Mouse (Mus musculus) kidney, adult 2 months (tissue): ENCODE measurements around the gene Mei1. TPM values are rescaled to one million over a fixed set of nuclear protein-coding genes. Genes with fewer than 3 reads are reported as not detected.

ENCODE experiments used
- DNase-seq: peaks from one replicate; pipeline ENCODE4 v3.0.0; 2021
- H3K27ac ChIP-seq: fragments of 200-500 bp; 2 replicates; pipeline ENCODE4 v1.5.1; 2012; ENCODE audit warnings: low read depth, low read length, control low read depth, inconsistent platforms; ENCODE audit not compliant: insufficient read depth
- H3K27me3 ChIP-seq: fragments of 200-500 bp; replicated peaks from 2 replicates; pipeline ENCODE4 v1.6.1; 2012; ENCODE audit warnings: mild to moderate bottlenecking, moderate library complexity, low read length, inconsistent platforms; ENCODE audit not compliant: control insufficient read depth, insufficient read depth
- H3K36me3 ChIP-seq: fragments of 200-500 bp; 2 replicates; pipeline ENCODE4 v1.6.1; 2012; ENCODE audit warnings: mild to moderate bottlenecking, moderate library complexity, low read length, inconsistent platforms; ENCODE audit not compliant: control insufficient read depth, insufficient read depth
- H3K4me1 ChIP-seq: fragments of 200-500 bp; 2 replicates; pipeline ENCODE4 v1.6.1; 2011; ENCODE audit warnings: low read length; ENCODE audit not compliant: control insufficient read depth, insufficient read depth
- H3K4me3 ChIP-seq: fragments of 200-500 bp; 2 replicates; pipeline ENCODE4 v1.5.1; 2011; ENCODE audit warnings: mild to moderate bottlenecking, low read depth, low read length, control low read depth; ENCODE audit not compliant: insufficient read depth
- CTCF ChIP-seq: fragments of 200-500 bp; conservative IDR thresholded peaks from 2 replicates; pipeline ENCODE4 v1.5.1; 2011; ENCODE audit warnings: low read depth, mild to moderate bottlenecking, control low read depth, low read length, moderate library complexity, mixed read lengths; ENCODE audit not compliant: insufficient read depth, insufficient read length
- POLR2A ChIP-seq: fragments of 200-500 bp; IDR thresholded peaks from one replicate; pipeline ENCODE4 v1.6.1; 2011; ENCODE audit warnings: low read depth, low read length, control low read depth
- WGBS: fragments of 180-500 bp; shearing (Covaris S2); methylation state at CpG from one replicate; pipeline ENCODE4 v1.1.7; 2018; 5-methylcytosine and 5-hydroxymethylcytosine counted together
- polyA plus RNA-seq: library from polyadenylated mRNA; depleted of rRNA; stranded (reverse); fragments of >200 nt; gene quantifications from 2 replicates; pipeline ENCODE4 v1.2.3, GENCODE M21; 2012

The Mei1 gene
- polyA plus RNA-seq, 1 experiment = not detected

DNA sequence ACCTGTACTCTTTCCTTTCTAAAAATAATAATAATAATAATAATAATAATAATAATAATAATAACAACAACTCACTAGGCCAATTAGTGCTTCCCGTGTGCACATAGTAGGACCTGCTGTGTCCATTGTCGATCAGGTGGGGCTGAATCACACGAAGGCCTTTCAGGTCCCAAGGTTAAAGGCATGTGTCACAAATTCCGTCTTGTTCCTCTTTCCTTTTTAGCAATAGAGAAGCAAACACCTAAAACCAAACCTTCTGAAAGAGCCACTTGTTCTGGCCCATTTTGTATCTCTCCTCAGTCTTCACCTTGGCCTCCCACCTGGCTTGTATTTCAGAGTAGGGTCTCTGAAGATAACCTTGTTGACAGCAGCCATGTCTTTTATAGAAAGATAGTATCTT lies 81.4 kb downstream of the Mei1 start:
- Histone ChIP-seq H3K4me3 (no peak overlapping the region), H3K4me1 (peaks cover 21% of the 10 kb centered on the region; the same call in 1 of the 2 replicates), H3K36me3 (no peaks in the 10 kb centered on the region), H3K27ac (no peak overlapping the region), H3K27me3 (no peaks in the 10 kb centered on the region)
- 89% methylated on average over 4 of the region's 4 CpGs for WGBS
- TF ChIP-seq POLR2A (no peak), CTCF (no peak)
- no peak for DNase-seq

- TF ChIP-seq CTCF = no peak
- no peak for TF ChIP-seq POLR2A
These were observed 82.2 kb downstream of the Mei1 start for GRCm38 (mm10) chr15:82152022-82152421.

DNA sequence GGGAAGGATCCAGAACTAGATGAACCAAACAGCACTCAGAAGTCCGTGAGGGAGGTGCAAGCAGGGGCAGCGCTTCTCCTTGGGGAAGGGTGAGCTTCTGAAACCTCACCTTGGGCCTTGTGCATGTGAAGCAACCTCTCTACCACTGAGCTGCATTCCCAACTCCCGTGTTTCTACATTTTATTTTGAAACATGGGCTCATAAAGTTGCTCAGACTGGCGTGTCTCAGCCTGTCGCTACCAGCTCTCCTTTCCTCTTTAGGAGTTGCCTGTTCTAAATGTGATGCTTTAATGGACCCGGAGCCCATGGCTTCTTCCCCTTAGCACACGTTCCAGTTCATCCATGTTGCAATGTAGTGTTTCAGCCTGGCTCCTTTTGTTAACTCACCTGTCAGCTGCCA lies 82.6 kb downstream of the Mei1 start:
- H3K27me3 ChIP-seq = no peaks in the 10 kb centered on the region
- no peak overlapping the region for H3K27ac ChIP-seq
- WGBS = 66% methylated on average over 7 of the region's 7 CpGs
- H3K4me3 ChIP-seq = no peak overlapping the region
- no peak for TF ChIP-seq CTCF
- TF ChIP-seq POLR2A = no peak
- H3K4me1 ChIP-seq = peaks cover 20% of the 10 kb centered on the region; the same call in 1 of the 2 replicates
- no peak for DNase-seq
- H3K36me3 ChIP-seq = no peaks in the 10 kb centered on the region

More at GRCm38 (mm10) chr15:82152022-82152421, 82.2 kb downstream of the Mei1 start:
- 78% methylated on average over 12 of the region's 12 CpGs for WGBS
- Histone ChIP-seq H3K4me1 (peaks cover 20% of the 10 kb centered on the region; the same call in 1 of the 2 replicates), H3K36me3 (no peaks in the 10 kb centered on the region), H3K27me3 (no peaks in the 10 kb centered on the region), H3K4me3 (no peak overlapping the region), H3K27ac (no peak overlapping the region)
- DNase-seq = no peak

GRCm38 (mm10) chr15:82156298-82156697 lies 86.5 kb downstream of the Mei1 start:
- Histone ChIP-seq H3K27ac (no peak overlapping the region), H3K36me3 (no peaks in the 10 kb centered on the region), H3K27me3 (no peaks in the 10 kb centered on the region), H3K4me3 (no peak overlapping the region), H3K4me1 (peaks cover 19% of the 10 kb centered on the region)
- peak; percentile 19 for DNase-seq
- 72% methylated on average over 6 of the region's 6 CpGs for WGBS
- no peak for TF ChIP-seq POLR2A
- no peak for TF ChIP-seq CTCF

DNA sequence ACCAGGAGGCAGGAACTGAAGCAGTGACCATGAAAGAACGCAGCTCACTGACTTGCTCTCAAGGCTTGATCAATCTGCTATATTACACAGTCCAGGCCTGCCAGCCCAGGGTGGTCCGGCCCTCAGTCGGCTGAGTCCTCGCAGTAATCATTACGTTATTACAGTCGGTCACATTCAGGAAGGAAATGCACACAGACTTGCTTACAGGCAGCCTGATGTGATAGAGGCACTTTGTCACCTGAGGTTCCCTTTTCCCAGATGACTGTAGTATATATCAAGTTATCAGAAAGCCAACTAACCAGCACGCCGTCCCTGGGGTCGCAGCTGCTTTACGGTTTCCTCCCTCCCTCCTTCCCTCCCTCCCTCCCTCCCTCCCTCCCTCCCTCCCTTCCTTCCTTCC lies 87.1 kb downstream of the Mei1 start:
- Histone ChIP-seq H3K4me3 (no peak overlapping the region), H3K36me3 (no peaks in the 10 kb centered on the region), H3K27ac (no peak overlapping the region), H3K27me3 (no peaks in the 10 kb centered on the region), H3K4me1 (peaks cover 21% of the 10 kb centered on the region)
- no peak for DNase-seq
- TF ChIP-seq POLR2A = no peak
- no peak for TF ChIP-seq CTCF
- 59% methylated on average over 10 of the region's 10 CpGs for WGBS

DNA sequence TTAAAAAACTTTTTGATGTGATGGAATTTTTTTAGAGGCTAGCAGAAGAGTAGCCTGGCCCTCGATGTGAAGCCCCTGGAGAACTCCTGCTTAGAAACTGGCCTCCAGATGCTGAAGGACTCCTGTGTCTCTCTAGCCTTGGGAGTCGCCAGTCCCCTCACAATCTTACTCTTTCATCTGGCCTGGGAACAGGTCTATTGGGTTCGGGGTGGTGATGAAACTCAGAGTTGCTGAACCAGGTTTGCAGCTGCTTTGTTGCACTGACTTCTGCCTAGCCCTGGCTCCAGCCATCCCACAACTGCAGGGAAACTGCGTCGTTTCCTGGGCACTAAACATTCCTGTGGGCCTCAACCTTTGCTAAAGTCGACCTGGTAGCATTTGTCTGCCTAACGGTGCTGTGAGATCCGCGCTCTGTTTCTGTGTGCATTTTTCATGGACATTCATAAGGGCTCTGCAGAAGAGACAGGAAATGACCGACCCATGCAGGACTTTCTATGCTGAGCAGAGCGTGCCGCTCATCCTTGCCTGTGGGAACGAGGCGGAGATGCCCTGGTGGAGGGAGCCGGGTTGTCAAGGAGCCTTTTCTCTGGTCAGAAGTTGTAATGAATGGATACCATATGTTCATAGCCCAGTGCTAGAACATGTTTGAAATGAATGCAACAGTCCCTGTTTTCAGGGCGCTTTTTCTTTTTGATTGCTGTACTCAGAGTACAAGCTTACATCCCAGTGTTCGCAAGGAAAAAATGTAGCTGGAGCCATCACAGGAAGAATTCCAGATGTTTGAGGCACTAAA lies 88.6 kb downstream of the Mei1 start:
- Histone ChIP-seq H3K27me3 (no peaks in the 10 kb centered on the region), H3K4me1 (peaks cover 19% of the 10 kb centered on the region), H3K36me3 (no peaks in the 10 kb centered on the region), H3K27ac (no peak overlapping the region), H3K4me3 (no peak overlapping the region)
- TF ChIP-seq POLR2A = no peak
- TF ChIP-seq CTCF = no peak
- WGBS = 51% methylated on average over 17 of the region's 17 CpGs
- DNase-seq = no peak

DNA sequence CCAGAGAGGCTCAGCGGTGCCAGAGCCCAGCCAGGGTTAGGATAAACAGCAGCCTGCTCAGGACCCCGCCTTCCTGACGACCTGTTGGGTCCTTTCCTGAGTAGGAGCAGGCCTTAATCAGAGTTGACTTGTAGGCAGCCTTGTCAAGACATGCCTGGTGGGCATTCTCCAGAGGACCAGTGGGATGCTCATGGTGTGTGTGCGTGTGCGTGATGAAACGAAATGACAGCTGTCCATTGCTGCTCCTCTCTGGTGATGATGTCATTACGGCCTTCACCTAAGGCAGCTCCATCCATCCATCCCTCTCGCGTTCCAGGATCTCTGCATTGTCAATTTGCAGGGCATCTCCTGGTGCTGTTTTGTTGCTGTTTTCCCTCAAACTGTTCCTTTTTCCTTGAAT lies 89.7 kb downstream of the Mei1 start:
- H3K4me1 ChIP-seq = peaks cover 21% of the 10 kb centered on the region
- 91% methylated on average over 9 of the region's 9 CpGs for WGBS
- no peak for DNase-seq
- H3K36me3 ChIP-seq = no peaks in the 10 kb centered on the region
- H3K27ac ChIP-seq = no peak overlapping the region
- no peak overlapping the region for H3K4me3 ChIP-seq
- TF ChIP-seq POLR2A (no peak), CTCF (no peak)
- H3K27me3 ChIP-seq = no peaks in the 10 kb centered on the region
